Mouse (Mus musculus) layer of hippocampus, adult 18-20 months (tissue): Measurements from ENCODE around the gene Alox12. TPM values are rescaled to one million over a fixed set of nuclear protein-coding genes. Genes with fewer than 3 reads are reported as not detected.

ENCODE experiments used
- DNase-seq, 2 experiments: peaks; one replicate each; pipeline ENCODE4 v3.0.0; 2022; ENCODE audit warnings: low spot score in 2 of 2
- long read RNA-seq: library from polyadenylated mRNA; stranded (forward); transcript quantifications from one replicate; pipeline ENCODE4 v2.0.0, GENCODE M21; 2021
- total RNA-seq, 2 experiments: library from RNA; stranded (reverse); gene quantifications; 2 replicates each; pipeline ENCODE4 v1.2.3; 2021

Gene Alox12
- under 1 TPM; 0.15 to 0.27 TPM for total RNA-seq
- long read RNA-seq = 0 reads

DNA sequence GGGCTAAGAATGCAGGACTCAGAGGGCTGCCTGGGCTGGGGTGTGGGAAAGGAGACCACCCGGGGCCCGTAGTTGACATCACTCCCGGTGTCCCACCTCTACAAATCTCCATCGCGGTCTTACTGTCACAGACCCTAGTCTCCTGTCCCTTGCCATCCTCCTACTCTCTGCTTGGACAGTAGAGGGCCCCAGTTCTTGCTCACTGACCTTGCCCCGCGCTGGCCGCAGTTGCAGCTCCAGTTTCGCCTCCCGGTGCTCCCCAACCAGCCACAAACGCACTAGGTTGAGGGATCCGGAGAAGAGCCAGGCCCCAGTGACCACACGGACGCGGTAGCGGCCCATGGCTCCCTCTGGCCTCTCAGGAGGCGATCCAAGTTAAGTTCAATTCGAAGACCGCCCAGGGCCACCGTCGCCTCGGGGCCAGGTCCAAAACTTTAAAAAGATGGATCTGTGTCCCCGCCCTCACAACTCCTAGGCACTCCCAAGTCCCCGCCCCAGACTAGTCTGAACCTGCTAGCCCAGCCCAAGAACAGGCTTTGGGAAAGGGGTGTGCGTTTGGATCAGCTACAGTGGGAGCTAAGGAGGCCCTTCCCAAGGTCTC lies at the start of gene Alox12:
Alox12 (minus strand) TSS at position 423 of the 601 bp plus-strand sequence.
- no peak for DNase-seq

DNA sequence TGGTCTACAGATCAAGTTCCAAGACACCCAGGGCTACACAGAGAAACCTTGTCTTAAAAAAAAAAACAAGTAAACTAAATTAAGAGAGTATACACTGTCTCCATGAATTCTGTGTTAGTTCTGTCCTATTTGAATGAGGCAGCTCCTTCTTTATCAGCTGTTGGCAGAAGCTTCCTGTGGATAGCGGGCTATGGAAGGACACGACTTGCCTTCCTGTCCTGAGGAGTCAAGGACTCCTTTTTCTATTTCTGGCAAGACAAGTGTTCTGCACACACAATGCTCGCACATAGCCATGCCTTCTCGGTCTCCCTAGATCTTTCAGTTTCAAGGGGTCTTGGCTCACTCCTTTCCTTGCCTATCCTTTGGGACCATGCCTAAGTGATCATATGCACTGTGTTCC lies 47.1 kb upstream of the Alox12 start:
- DNase-seq = no peak

DNA sequence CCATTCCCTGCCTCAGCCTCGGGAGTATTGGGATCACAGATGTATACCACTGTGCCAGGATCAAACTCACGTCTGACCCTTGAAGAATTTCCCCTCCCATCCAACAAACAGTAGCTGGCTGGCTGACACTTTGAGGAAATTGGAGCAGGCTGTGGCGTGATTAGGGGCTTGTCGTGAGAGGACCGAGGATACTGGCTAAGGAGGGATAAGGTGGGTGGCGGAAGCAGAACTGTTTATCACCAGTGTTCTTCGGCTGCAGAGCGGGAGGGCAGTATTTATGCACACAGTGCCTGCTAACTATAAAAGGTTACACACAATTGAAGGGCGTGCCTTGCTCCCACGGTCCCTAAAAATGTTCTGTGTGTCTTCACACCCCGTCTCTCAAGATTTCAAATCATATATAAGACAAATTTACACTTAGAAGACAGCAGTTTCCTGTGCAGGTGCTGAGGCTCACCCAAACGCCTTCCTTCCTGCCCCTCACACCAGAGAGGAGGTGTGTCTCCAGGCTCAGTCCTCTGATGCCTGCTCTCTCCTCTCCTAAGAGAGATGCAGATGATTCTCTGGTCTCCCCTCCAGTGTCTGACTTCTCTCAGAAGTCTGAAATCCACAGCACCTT lies 42.8 kb upstream of the Alox12 start:
- DNase-seq = no peak

DNA sequence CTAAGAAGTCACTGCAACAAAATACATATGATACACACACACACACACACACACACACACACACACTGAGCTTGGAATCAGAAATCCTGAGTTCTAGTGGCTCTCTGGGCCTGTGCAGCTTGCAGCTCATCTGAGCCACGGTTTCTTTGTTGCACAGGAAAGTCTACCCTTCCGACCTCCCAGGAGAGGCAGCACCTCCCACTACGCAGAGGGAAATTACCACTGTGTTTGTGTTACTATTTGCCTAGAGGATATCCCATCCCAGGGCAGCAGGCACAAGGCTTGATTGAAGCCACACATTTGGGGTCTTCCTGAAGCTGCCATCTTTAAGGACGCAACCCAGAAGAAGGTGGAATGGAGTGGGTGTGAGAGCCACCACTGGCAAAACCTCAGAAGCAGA lies 42.3 kb upstream of the Alox12 start:
- DNase-seq = no peak

DNA sequence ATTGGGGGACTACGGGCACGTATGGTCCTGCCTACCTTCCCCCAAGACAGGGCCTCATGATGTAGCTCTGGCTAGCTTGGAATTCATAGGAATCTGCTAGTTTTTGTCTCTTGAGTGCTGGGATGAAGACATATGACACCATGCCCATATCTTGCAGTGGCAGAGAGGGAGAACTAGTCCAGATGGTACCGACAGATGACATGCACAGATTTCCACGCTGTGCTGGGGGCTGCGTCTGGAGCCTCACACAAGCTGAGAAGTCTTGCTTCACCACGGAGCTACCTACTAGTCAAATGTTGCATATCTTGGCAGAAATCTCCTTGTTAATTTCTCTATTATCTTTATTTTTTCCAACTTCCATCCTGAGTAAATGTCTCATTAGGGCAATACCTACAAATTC lies 38.7 kb upstream of the Alox12 start:
- DNase-seq = peak; percentile 42 to 73

DNA sequence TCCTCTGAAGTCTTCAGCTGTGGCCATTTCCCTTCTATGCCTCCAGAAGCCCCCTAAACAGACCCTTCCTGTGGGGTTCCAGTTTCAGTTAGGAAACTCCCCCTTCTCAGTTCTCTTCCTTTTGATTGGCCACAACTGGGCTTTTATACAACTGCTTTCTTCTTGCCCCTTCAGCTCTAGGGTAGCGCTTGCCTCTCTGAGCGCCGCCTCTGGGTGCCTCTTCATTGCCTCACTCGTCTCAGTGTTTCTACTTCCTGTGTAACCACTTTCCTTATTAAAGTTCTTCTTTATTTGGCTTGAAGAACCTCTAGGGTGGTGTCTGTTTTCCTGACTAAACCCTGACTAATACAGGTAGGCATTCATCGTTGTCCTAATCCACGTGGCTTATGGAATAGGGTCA lies 36.1 kb upstream of the Alox12 start:
- no peak for DNase-seq

DNA sequence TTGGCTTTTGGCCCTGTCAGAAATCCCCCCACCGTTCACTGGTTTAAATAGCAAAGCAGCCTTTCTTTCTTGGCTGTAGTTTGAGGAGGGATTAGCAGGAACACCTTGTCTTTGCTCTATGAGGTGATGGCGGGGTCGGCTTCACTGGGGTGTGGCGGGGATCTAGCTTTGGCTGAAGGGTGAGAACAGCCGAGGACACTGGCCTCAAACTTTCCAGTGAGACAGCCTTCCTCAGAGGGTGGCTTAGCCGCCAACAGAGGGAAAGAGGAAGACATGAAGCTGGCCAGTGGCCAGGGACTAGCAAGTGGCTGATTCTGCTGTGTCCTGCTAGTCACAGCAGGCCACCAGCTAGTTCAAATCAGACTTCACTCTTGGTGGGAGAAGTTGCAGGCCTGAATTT lies 34.1 kb upstream of the Alox12 start:
- peak in 1 of 2 experiments; percentile 19 for DNase-seq

DNA sequence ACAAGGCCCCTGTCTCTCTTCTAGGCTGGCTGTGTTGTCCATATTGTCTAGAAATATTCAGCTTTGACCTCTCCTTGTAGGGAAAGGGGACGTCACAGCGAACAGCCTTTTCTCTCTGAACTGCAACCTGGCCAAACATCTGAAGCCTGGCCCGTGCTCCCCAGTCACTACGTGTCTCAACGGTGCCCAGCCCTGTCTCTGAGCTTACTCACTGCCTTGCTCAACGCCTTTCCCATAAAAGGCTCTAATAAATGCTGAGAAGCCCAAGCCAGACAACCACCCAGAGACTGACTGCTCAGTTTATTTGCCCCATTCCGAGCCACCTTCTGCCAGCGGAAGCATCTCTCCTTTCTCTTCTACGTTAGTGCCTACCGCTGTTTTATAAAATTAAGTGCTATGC lies 32.9 kb upstream of the Alox12 start:
- no peak for DNase-seq

DNA sequence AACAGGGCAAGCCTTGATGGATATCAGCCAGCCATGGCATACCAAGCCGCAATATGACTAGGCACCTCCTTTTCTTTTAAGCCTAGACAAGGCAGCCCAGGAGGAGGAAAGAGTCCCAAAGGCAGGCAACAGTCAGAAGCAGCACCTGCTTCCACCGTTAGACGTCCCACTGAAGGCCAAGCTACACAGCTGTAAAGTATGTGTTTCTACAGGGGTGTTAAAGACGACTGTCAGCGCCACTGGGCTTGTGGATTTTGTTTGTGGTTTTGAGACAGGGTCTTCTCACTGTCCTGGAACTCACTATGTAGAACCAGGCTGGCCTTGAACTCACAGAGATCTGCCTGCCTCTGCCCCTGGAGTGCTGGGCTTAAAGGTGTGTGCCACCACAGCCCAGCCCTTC lies 30.5 kb upstream of the Alox12 start:
- DNase-seq = no peak

DNA sequence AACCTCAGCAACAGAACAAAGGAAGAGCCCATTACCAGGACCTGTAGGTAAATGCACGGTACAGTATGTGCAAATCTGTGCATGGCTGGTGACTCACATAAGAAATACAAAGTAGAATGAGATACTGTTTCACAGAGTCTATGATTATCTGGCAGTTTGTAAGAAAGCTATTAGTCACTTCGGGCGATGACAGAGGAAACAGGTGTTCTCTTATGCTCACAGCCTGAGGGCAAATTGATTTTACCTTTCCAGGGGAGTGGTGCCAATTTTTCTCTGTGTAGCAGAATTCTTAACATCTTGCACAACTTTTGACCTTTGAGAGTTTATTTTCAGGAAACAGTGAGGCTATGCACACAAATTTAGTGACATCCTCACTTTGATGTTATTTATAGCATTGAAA lies 29.6 kb upstream of the Alox12 start:
- DNase-seq = no peak

DNA sequence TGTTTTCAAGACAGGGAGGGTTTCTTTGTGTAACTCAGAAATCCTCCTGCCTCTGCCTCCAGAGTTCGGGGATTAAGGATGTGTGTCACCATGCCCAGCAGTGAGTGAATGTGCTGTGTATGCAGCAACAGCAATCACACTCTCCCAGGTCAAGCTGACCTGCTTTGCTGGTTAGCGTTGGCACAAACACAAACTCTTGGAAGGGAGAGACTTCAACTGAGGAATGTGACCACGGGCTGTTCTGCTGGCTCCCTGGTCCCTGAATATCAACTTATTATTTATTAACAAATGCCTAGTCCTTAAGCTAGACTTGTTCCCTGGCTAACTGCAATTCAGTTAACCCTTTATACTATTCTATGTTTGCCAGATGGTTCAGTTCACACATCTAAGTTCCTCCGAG lies 28.5 kb upstream of the Alox12 start:
- no peak for DNase-seq

DNA sequence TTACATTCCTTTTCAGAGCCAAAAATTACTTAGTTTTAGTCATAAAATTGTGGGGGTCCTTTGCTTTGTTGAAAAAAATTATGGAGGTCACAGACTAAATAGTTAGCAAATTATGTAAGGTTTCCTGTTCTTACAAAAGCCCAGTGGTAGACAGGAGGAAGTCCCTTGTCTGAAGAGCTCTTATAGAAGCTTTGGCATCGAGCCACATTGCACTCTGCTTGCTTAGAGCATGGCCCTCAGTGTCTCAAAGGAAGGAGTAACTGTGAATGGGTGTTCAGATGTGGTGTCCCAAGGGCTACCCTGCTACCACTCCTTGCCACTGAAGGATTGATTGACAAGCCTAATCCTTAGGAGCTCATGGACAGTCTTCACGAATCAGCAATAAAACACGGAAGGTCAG lies 25.3 kb upstream of the Alox12 start:
- DNase-seq = peak in 1 of 2 experiments; percentile 3

DNA sequence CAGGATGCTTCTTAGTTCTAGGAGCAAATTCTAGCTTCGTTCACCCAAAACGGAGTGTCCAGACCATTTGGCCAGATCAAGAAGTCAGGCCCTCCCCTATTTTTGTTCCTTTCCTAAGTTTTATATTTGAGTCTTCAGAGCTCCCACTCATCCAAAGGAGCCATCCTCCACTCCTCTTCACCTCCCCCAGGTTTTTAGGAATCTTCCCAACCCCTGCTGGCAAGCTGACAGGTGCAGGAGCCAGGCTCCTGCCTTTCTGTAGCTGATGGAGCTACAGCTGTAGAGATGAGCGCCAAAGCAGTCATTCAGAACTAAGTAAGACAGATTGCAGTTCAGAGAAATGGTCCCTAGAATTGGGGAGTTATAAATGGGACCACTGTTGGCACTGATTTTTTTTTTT lies 23.8 kb upstream of the Alox12 start:
- no peak for DNase-seq

DNA sequence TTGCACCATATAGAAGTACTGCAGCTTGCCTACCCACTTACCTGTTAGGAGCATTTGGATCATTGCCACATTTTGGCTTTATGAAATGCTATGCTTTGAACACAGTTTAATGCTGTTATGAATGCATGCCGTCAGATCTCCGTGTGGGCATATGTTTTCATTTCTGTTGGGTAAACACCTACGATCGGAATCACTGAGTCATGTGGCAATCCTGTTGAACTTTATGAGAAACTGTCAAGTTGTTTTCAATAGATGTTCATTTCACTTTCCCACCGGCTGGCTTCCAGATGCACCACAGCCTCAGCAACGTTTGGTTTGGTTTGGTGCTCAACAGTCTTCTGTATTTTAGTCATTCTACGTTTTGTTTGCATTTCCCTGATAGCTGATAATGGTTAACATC lies 16.5 kb upstream of the Alox12 start:
- DNase-seq = peak in 1 of 2 experiments; percentile 26

DNA sequence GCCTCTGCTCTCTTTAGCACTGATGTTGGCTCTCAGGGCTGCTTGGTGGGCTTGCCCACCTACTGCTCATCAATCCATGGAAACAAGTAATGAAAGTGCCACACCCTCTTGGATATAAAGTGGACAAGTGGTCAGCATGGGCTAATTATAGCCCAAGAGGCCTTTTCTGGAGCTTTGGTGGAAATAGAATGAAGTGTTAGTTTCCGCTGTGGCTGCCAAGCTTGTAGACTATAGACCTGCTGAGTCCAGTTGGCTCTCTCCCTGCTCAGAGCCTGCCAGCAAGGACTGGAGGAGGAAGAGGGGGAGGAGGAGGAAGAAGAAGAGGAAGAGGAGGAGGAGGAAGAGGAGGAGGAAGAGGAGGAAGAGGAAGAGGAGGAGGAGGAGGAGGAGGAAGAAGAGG lies 11.3 kb upstream of the Alox12 start:
- no peak for DNase-seq

DNA sequence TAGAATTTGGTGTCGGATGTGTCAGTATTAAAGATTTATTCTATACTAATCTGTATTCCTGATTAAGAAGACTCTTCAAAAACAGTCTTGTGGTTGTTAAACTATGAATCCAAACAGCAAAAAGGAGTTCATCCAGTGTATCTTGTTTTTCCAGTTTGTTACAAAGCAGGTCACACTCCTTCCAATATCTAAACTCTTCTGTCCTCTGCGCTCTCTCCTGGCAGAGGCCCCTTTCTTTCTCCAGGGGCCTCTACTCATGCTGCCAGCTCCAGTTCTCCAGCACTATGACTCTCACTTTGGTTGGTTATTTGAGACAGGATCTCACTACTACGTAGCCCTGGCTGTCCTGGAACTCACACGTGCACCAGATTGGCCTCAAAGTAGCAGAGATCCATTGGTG lies 10.7 kb upstream of the Alox12 start:
- DNase-seq = no peak

DNA sequence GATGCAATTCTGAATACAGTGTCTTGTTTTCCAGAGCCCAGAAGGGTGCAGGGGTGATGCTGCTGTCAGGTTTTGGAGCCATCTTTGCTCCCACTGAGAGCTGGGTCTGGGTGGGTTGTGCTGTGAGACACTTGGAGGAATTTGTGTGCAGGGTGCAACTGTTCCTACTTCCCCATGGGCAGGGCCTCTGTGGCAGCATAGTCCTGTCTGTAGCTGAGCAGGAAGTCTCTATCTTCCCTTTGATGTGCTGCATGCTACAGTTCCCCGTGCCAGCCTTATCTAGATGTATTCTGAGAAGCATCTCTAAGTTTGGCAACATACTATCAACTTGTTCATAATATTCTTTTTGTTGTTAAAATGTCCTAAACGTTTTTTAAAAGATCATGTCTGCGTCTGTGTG lies 10.1 kb upstream of the Alox12 start:
- DNase-seq = no peak

DNA sequence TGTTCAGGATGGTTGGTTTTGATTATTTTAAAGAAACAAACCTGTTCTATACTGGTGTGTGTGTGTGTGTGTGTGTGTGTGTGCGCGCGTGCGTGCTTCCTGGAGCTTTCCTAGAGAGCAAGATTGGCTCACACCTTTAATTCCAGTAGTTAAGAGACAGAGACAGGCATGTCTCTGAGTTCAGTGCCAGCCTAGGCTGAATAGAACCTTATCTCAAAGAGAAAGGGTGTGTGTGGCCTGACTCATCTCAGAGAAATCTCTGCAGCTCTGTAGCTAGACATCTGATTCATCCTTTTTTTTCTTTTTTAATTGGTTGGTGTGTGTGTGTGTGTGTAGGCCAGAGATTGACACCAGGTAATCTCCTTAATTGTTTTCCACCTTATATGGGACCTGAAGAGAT lies 3.9 kb upstream of the Alox12 start:
- no peak for DNase-seq

DNA sequence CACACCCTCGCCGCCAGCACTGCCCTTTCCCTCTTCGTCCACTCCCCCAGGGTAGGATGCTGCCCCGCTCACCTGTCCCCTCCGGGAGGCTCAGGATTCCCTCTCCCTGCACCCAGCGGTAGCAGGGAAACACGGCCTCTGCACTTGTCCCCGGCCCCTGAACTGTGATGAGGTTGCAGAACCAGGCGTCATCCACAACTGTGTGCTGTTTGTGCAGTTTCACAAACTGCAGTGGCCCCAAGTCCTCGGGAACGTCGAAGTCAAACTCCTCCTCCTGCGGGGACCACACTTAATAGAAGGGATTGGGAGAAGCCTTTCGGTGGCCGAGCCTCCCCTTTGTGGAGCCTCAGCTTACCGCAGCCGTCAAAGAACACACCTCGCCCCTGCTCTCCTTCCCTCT lies 816 bp downstream of the Alox12 start:
- DNase-seq = no peak

DNA sequence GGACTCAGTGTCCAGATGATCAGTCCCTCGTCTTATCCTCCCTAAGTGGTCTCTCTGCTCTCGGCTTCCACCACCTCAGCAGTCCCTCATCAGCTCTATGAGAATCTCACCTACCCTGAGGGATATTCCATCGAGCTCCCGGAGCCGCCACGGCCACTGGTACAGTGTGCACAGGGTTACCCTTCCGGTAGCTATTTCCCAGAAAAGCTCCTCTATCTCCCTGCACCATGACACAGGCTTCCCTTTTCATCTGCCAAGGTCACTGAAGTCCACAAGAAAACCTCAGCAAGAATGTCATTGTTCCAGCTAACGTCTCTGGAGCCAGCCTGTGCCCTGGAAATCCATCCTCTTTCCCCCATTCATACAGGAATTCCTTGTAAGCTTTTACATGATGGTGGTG lies 3.3 kb downstream of the Alox12 start:
- no peak for DNase-seq

DNA sequence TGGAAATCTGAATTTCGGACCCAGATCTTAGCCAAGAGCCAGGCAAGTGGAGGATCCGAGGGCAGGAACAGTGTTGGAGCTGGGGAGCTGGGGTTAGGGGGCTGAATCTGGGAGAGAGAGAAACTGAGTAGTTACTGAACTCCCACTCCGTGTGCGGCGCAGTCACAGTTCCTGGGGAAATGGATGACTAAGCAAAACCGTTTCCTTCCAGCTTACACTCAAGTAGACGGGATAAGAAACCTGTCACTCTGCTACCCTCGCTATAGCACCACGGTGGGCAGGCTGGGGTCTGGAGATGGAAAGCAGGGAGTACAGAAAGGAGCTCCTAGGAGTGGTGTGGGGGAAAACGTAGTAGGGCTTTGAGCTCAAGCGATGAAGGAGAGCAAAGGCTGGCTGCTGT lies 5.0 kb downstream of the Alox12 start:
- DNase-seq = no peak

DNA sequence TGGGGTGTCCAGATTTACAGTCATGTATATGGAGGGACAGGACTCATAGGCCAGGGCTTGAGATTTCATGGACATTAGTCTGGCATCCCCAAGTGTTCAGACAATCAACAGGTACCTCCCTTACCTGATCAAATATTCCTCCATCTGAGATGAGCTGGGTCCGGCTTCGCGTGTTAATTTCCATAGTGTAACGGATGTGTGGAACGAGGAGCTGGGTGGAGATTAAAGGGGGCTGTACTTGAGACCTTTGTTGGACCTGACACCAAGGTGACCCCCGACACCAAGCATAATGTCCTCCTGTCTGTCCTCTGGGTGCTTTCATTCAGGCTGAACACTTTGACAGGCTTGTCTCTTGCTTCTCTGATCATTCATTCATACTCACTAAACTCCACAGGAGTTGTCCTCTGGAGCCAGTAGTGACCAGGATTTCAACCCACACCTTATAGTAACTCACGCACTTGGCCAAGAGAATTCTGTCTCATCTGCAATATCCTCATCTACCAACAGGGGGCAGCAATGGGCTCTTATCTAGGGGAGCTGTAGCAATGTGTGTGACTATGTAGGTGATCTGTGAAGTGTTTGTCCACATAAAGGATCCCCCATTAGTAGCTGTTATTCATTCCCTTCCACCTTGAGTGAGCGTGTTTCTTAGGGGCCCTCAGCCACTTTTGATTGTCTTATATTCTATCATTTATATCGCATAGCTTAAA lies 7.9 kb downstream of the Alox12 start:
- DNase-seq = peak in 1 of 2 experiments; percentile 73

DNA sequence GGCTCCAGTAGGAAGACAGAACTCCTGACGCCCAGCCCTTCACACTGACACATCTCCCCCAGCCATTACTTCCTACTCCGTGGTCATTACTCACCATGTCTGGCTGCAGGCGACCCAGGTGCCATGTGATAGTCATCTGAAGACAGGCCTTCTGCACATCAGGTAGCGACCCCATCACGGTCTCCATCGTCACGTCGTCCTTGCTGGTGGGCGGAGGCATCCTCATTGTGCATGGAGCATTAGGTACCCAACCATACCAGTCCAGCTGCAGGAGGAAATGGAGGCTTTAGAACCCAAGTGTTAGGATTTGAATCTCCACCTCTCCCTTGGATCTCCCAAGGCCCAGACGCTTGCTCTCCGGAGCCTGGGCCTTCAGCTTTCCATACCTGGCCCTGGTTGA lies 12.6 kb downstream of the Alox12 start:
- no peak for DNase-seq
